Mouse (Mus musculus) ES-Bruce4 (cell line): ENCODE data around the gene Ntf3. TPM values are rescaled to one million over a fixed set of nuclear protein-coding genes. Genes with fewer than 3 reads are reported as not detected.

Experiments
- H3K27ac ChIP-seq: 2 replicates; pipeline ENCODE4 v1.5.1; 2012; ENCODE audit warnings: low read length, inconsistent platforms; ENCODE audit not compliant: insufficient read depth
- H3K27me3 ChIP-seq: 2 replicates; pipeline ENCODE4 v1.6.1; 2012; ENCODE audit warnings: mild to moderate bottlenecking, low read length, inconsistent platforms; ENCODE audit not compliant: control insufficient read depth, poor library complexity, insufficient read depth, severe bottlenecking
- H3K36me3 ChIP-seq: 2 replicates; pipeline ENCODE4 v1.6.1; 2012; ENCODE audit warnings: inconsistent platforms, mild to moderate bottlenecking, low read length, moderate library complexity; ENCODE audit not compliant: control insufficient read depth, poor library complexity, insufficient read depth, severe bottlenecking
- H3K4me1 ChIP-seq: one replicate; pipeline ENCODE4 v1.8.1; 2011; ENCODE audit warnings: low read length; ENCODE audit not compliant: control insufficient read depth, insufficient read depth
- H3K4me3 ChIP-seq: 2 replicates; pipeline ENCODE4 v1.5.1; 2011; ENCODE audit warnings: low read depth, mild to moderate bottlenecking, low read length
- H3K9ac ChIP-seq: 2 replicates; pipeline ENCODE4 v1.6.1; 2012; ENCODE audit warnings: low read depth, mild to moderate bottlenecking, inconsistent platforms; ENCODE audit not compliant: poor library complexity, severe bottlenecking
- H3K9me3 ChIP-seq: replicated peaks from 2 replicates; pipeline ENCODE4 v1.6.1; 2012; ENCODE audit warnings: mild to moderate bottlenecking, low read length, inconsistent platforms; ENCODE audit not compliant: control insufficient read depth, poor library complexity, insufficient read depth, severe bottlenecking
- CTCF ChIP-seq: IDR thresholded peaks from one replicate; pipeline ENCODE4 v1.8.1; 2011; ENCODE audit warnings: low read depth, low read length
- EP300 ChIP-seq: IDR thresholded peaks from 2 replicates; pipeline ENCODE4 v1.6.1; 2011; ENCODE audit warnings: low read depth, low read length; ENCODE audit not compliant: insufficient read depth
- POLR2A ChIP-seq: IDR thresholded peaks from one replicate; pipeline ENCODE4 v1.8.1; 2011; ENCODE audit warnings: low read length; ENCODE audit not compliant: insufficient read depth
- polyA plus RNA-seq: library from polyadenylated mRNA; stranded (reverse); fragments of >200 nt; gene quantifications from 2 replicates; pipeline ENCODE4 v1.2.4, GENCODE M21; 2011; ENCODE audit warnings: low read depth; ENCODE audit not compliant: missing spikeins, insufficient read depth, insufficient read length

The Ntf3 gene
- polyA plus RNA-seq, 1 experiment, result 0.72 TPM

DNA sequence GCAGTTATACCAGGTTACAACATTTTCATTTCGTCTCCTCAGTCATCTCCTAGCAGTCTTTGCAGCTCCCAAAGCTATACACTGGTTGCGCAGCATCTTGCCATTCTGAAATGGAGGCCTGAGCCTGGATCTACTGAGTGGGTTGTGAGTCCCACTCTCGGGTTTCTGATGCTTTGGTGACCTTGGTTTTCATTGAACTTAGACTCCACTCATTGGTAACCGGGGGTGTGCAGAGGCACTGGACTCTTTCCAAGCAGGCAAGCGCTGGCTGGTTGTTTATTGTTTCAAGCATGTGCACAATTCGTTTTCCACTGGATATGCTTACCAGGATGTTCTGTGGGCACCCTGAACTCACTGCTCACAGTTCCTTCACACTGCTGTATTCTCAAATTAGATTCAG is 71.7 kb downstream of the Ntf3 start:
- Histone ChIP-seq H3K9ac (no peak overlapping the region), H3K27me3 (no peaks in the 10 kb centered on the region; the same call in 1 of the 2 replicates), H3K27ac (no peak overlapping the region), H3K4me3 (no peak overlapping the region), H3K4me1 (no peaks in the 10 kb centered on the region), H3K9me3 (peaks cover 8% of the 10 kb centered on the region), H3K36me3 (no peaks in the 10 kb centered on the region)
- TF ChIP-seq EP300 (no peak), CTCF (no peak), POLR2A (no peak)

DNA sequence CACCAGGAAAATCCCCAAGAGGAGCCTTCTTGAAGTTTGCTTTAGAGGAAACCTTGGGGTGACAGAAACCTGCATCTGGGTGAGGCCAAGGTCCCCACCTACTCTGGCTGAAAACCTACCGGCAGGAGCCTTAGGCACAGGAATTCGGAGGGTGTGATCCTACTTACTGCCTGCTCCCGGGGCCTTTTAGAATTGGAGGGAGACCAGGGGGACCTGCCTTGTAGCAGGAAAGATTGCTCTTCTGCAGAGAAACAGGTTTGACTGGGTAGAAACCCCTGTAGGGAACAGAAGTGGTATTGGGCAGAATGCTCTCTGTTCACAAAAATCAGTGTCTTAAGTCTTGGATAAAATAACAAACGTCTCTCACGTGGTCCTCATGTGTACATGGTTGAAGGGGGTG is 74.7 kb downstream of the Ntf3 start:
- Histone ChIP-seq H3K9me3 (no peaks in the 10 kb centered on the region), H3K9ac (no peak overlapping the region), H3K27me3 (no peaks in the 10 kb centered on the region; the same call in 1 of the 2 replicates), H3K4me1 (no peaks in the 10 kb centered on the region), H3K36me3 (no peaks in the 10 kb centered on the region), H3K27ac (no peak overlapping the region), H3K4me3 (no peak overlapping the region)
- TF ChIP-seq EP300 (no peak), CTCF (no peak), POLR2A (no peak)

DNA sequence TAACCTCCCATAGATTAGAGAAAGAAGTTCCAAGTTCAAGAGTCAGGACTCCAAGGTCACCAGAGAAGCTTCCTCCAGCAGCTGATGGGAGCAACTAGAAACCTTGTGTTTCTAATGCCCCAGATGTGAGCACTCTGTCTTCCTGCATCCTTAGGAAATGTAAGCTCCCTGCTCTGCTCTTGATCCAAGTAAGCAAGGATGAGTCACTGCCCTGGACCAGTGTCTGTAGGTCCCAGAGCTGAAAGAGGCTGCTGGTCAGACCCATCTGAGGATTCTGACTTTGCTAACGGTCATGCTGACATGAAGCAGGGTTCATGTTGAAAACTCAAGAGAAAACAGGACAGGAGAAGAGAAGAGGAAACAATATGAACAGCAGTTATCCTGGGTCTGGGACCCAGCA is 76.6 kb downstream of the Ntf3 start:
- H3K27ac ChIP-seq, result no peak overlapping the region
- H3K36me3 ChIP-seq, result no peaks in the 10 kb centered on the region
- no peak overlapping the region for H3K4me3 ChIP-seq
- no peaks in the 10 kb centered on the region; the same call in 1 of the 2 replicates for H3K27me3 ChIP-seq
- no peaks in the 10 kb centered on the region for H3K4me1 ChIP-seq
- no peak overlapping the region for H3K9ac ChIP-seq
- no peak for TF ChIP-seq EP300
- TF ChIP-seq POLR2A, result no peak
- TF ChIP-seq CTCF, result no peak
- no peaks in the 10 kb centered on the region for H3K9me3 ChIP-seq

DNA sequence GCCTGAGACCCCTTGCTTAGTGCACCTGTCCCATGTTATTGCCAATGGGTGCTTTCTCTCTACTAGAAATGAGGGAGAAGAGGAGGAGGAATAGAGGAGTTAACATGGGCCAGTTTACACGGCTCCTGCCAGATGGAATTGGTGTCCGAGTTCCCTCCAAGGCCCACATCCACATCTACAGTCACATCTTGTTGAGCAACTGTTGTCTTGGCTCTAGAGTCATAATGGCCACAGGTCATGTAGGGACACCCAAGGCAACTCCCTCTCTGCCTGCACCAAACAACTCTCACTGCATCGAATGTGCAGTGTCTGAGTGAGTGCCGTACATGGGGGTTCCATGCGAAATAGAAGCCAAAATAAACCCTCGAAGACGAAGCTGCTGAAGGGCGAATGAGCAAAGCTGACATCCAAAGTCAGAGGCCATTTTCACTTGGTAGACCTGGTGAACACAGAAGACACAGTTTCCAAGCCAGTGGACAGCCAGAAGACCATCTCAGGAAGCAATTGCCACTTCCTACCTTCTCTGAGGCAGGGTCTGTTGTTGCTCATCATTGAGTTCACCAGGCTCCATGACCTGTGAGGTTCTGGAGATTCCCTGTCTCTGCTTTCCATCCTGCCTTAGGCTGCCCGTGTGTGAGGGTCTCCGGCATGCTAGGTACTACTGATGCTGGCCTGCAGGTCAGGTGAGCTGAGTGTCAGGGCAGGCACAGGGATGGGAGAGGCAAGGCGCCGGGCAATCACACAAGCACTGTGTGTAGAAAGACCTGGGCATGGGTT is 78.0 kb downstream of the Ntf3 start:
- H3K27me3 ChIP-seq, result no peaks in the 10 kb centered on the region; the same call in 1 of the 2 replicates
- TF ChIP-seq CTCF (no peak), POLR2A (no peak), EP300 (no peak)
- no peaks in the 10 kb centered on the region for H3K36me3 ChIP-seq
- no peaks in the 10 kb centered on the region for H3K4me1 ChIP-seq
- H3K27ac ChIP-seq, result no peak overlapping the region
- H3K4me3 ChIP-seq, result no peak overlapping the region
- no peaks in the 10 kb centered on the region for H3K9me3 ChIP-seq
- no peak overlapping the region for H3K9ac ChIP-seq

DNA sequence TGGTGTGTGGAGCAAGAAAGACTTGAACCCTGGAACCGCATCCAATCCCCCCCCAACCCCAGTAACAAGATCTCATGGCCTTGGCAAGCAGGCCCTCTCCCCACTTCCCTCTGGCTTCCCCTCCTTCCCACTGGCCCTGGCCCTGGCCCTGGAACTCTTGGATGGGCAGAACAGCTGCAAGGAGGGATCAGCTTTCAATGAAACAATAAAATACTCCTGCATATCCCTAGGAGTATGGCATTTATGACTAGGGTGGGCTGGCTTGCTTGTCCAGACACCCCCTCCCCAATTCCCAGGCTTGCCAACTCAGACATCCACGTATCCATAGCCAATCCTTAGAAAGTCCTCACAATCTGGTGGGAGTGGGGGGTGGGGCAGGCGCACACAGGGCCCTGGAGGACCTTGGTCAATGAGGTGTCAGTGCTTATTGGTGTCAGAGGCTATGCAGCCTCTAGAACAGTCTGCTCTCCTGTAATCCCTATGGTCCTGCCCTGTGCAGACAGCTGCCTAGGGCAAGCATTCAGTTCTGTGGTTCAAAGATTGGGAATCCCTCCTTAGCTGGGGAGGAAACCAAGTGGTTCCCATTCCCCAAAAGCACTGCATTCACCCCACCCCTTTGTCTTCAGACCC is 80.3 kb downstream of the Ntf3 start:
- Histone ChIP-seq H3K9me3 (no peaks in the 10 kb centered on the region), H3K4me1 (no peaks in the 10 kb centered on the region), H3K27ac (no peak overlapping the region), H3K4me3 (no peak overlapping the region), H3K27me3 (no peaks in the 10 kb centered on the region; the same call in 1 of the 2 replicates), H3K36me3 (no peaks in the 10 kb centered on the region), H3K9ac (no peak overlapping the region)
- TF ChIP-seq EP300 (no peak), CTCF (no peak), POLR2A (no peak)

DNA sequence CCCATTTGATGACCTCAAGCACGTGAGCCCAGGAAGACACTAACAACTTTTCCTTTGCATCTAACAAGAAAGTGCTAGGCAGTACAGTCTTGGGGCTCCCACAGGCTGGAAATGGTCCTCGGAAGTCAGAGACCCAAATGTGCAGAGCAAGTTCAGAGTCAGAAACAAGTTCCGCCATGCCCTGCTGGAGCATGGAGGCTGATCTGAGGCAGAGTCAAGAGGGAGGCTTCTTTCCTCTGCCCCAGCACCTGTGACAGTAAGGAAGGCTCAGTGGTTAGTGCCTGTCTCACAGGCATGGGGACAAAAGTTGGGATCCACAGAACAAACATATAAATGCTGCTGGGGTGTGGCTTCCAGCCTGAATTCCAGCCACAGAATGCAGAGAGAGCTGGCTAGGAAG is 86.2 kb downstream of the Ntf3 start:
- H3K27me3 ChIP-seq, result no peaks in the 10 kb centered on the region
- no peaks in the 10 kb centered on the region for H3K36me3 ChIP-seq
- no peak overlapping the region for H3K9ac ChIP-seq
- TF ChIP-seq EP300 (no peak), CTCF (no peak), POLR2A (no peak)
- no peak overlapping the region for H3K4me3 ChIP-seq
- H3K4me1 ChIP-seq, result no peaks in the 10 kb centered on the region
- no peaks in the 10 kb centered on the region for H3K9me3 ChIP-seq
- H3K27ac ChIP-seq, result no peak overlapping the region
